ENCODE assay signal across 10 mouse cellular contexts in the genomic region with DNA sequence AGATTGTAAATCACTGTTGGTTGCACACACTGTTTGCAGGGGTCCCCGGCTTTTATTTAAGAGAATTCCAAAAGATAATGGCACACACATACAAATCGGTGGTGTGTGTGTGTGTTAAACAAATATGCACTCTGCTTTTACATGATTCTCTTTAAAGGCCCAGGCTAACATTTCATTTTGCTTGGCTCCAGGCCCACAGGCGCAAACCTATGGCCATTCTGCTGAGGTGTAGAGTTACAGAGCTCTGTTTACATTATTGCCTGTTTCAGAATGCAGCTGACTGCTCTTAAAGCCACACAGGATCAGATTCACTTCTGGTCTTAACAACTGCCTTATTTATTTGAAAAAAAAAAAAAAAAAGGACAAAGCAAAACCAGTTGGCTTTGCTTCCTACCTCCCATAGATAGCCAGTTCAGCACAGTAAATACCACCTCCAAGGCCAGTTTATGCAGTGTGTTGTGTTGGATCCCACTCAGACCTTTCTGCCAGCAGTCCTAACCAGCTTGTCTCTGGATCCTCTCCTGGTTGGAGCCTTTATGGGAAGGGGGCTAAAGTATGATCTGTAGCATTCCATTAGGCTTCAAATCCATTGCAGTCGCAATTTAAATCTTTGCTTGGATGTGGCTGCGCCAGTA.
DNase-seq lines count a peak whose midpoint lies in the region; ATAC-seq and TF ChIP-seq lines count a peak whose summit lies in the region.
"Had no signal": no experiment of that assay in that cellular context is flagged by ENCODE, and none has a peak within 500 bp of the region (broad histone marks: within the 10 kb centered on the region; RNA-seq: fewer than 3 reads in every experiment).

No protein-coding gene starts in this region.

- no peak overlapping the region for H3K4me2 ChIP-seq in forebrain, embryonic 14.5 days (ENCODE audit: low read length)
- H3K4me2 ChIP-seq in forebrain, embryonic 16.5 days (ENCODE audit: low read length): no peak overlapping the region
- H3K4me2 ChIP-seq in intestine, embryonic 16.5 days (ENCODE audit: low read depth, low read length): no peak overlapping the region
- peak overlapping the region; percentile 45 for H3K4me2 ChIP-seq in myocyte (ENCODE audit: low read depth)

- no peak overlapping the region for H3ac ChIP-seq in myocyte (ENCODE audit: control insufficient read depth, insufficient read length)

- H3K36me3 ChIP-seq in forebrain, embryonic 14.5 days (ENCODE audit: control insufficient read depth, insufficient read depth, low read length): peaks cover 5% of the 10 kb centered on the region; the same call in 1 of the 2 replicates
- H3K36me3 ChIP-seq in forebrain, embryonic 16.5 days (ENCODE audit: control insufficient read depth, insufficient read depth): peaks cover 3% of the 10 kb centered on the region; the same call in 1 of the 2 replicates
- no peaks in the 10 kb centered on the region for H3K36me3 ChIP-seq in intestine, embryonic 16.5 days (ENCODE audit: control insufficient read depth, insufficient read depth, low read length)
- H3K36me3 ChIP-seq in myocyte (ENCODE audit: control insufficient read depth, insufficient read depth): no peaks in the 10 kb centered on the region

- H3K4me1 ChIP-seq in forebrain, embryonic 14.5 days (ENCODE audit: control insufficient read depth, insufficient read depth, low read length): peaks cover 10% of the 10 kb centered on the region; the same call in 1 of the 2 replicates
- H3K4me1 ChIP-seq in forebrain, embryonic 16.5 days (replicated peaks; ENCODE audit: control insufficient read depth, insufficient read depth, low read length): peaks cover 38% of the 10 kb centered on the region
- no peaks in the 10 kb centered on the region for H3K4me1 ChIP-seq in lung, adult 2 months (ENCODE audit: control insufficient read depth, insufficient read depth, low read length)
- H3K4me1 ChIP-seq in intestine, embryonic 16.5 days (ENCODE audit: control insufficient read depth, insufficient read depth, low read length): peaks cover 11% of the 10 kb centered on the region

- no peak overlapping the region for H3K4me3 ChIP-seq in forebrain, embryonic 14.5 days (ENCODE audit: low read depth, low read length)
- no peak overlapping the region for H3K4me3 ChIP-seq in forebrain, embryonic 16.5 days (replicated peaks; ENCODE audit: low read length)
- H3K4me3 ChIP-seq in lung, adult 2 months (replicated peaks; ENCODE audit: extremely low read depth, low read depth, low read length): no peak overlapping the region
- no peak overlapping the region for H3K4me3 ChIP-seq in intestine, embryonic 16.5 days (ENCODE audit: low read length)
- no peak overlapping the region for H3K4me3 ChIP-seq in myocyte
- H3K4me3 ChIP-seq: erythroblast, embryonic 14.5 days; left cerebral cortex, adult 2 months had no signal

- TF ChIP-seq CTCF in lung, adult 2 months (IDR thresholded peaks at IDR 0.05; ENCODE audit: insufficient read depth, low read length): no peak

- no peak for DNase-seq in forebrain, embryonic 14.5 days (ENCODE audit: low spot score)
- DNase-seq in lung, adult 18-20 months: peak; percentile 14 to 51
- no peak for DNase-seq in lung, adult 2 months
- no peak for DNase-seq in left cerebral cortex, postnatal 25 days (ENCODE audit: low spot score in 2 of 2)
- DNase-seq in ovary, postnatal 10 days (ENCODE audit: low spot score): no peak

- ATAC-seq in forebrain, embryonic 14.5 days: no peak
- no peak for ATAC-seq in forebrain, embryonic 16.5 days
- peak; percentile 71 for ATAC-seq in intestine, embryonic 16.5 days

- no peak overlapping the region for H3K9ac ChIP-seq in forebrain, embryonic 14.5 days (ENCODE audit: low read length)
- H3K9ac ChIP-seq in forebrain, embryonic 16.5 days (replicated peaks; ENCODE audit: low read depth, low read length): no peak overlapping the region
- H3K9ac ChIP-seq in intestine, embryonic 16.5 days (ENCODE audit: low read depth, low read length): no peak overlapping the region

- no peaks in the 10 kb centered on the region for H3K79me2 ChIP-seq in myocyte (ENCODE audit: control insufficient read depth, insufficient read depth)

- WGBS in forebrain, embryonic 14.5 days: 66% methylated on average over 5 of the region's 5 CpGs
- 65% methylated on average over 5 of the region's 5 CpGs for WGBS in forebrain, embryonic 16.5 days
- 62% methylated on average over 5 of the region's 5 CpGs for WGBS in lung, adult 2 months
- 37% methylated on average over 5 of the region's 5 CpGs for WGBS in intestine, embryonic 16.5 days

- intact Hi-C loops in left cerebral cortex, postnatal 25 days (cut with DNase I): no loop called here

- peak overlapping the region; percentile 0; the same call in 1 of the 2 replicates for H3K27ac ChIP-seq in forebrain, embryonic 14.5 days (ENCODE audit: low read depth, low read length)
- no peak overlapping the region for H3K27ac ChIP-seq in forebrain, embryonic 16.5 days (ENCODE audit: low read length)
- H3K27ac ChIP-seq in intestine, embryonic 16.5 days (ENCODE audit: low read length): no peak overlapping the region
- H3K27ac ChIP-seq: left cerebral cortex, adult 2 months had no signal

- H3K9me3 ChIP-seq in forebrain, embryonic 14.5 days (replicated peaks; ENCODE audit: control insufficient read depth, low read length): no peaks in the 10 kb centered on the region
- H3K9me3 ChIP-seq in forebrain, embryonic 16.5 days (ENCODE audit: control insufficient read depth, low read length): no peaks in the 10 kb centered on the region
- H3K9me3 ChIP-seq in intestine, embryonic 16.5 days (ENCODE audit: control insufficient read depth, low read length): no peaks in the 10 kb centered on the region

- no peak for TF ChIP-seq POLR2A in lung, adult 2 months (IDR thresholded peaks at IDR 0.05; ENCODE audit: borderline replicate concordance, extremely low read depth, low read depth, low read length)
- TF ChIP-seq POLR2A in myocyte (IDR thresholded peaks at IDR 0.05; ENCODE audit: insufficient read length, low read depth): no peak

- no peaks in the 10 kb centered on the region for H3K27me3 ChIP-seq in forebrain, embryonic 14.5 days (replicated peaks; ENCODE audit: control insufficient read depth, insufficient read depth, low read length)
- H3K27me3 ChIP-seq in forebrain, embryonic 16.5 days (replicated peaks; ENCODE audit: control insufficient read depth, insufficient read depth, low read length): no peaks in the 10 kb centered on the region
- no peaks in the 10 kb centered on the region for H3K27me3 ChIP-seq in intestine, embryonic 16.5 days (replicated peaks; ENCODE audit: control insufficient read depth, insufficient read depth, low read length)
- no peaks in the 10 kb centered on the region for H3K27me3 ChIP-seq in myocyte (ENCODE audit: control insufficient read depth, insufficient read depth, insufficient read length)

TF ChIP-seq in myocyte, 11 proteins besides CTCF, POLR2A, EP300 and RAD21:
- TF ChIP-seq USF1 (IDR thresholded peaks at IDR 0.05; ENCODE audit: low read depth) (no peak), TCF12 (IDR thresholded peaks at IDR 0.05; ENCODE audit: insufficient read depth, poor library complexity, severe bottlenecking) (no peak), MYOD1 (IDR thresholded peaks at IDR 0.05; ENCODE audit: control insufficient read depth in 1 of 3, insufficient read length in 2 of 3, low read depth in 2 of 3) (no peak), MAX (IDR thresholded peaks at IDR 0.05; ENCODE audit: low read depth) (no peak), POLR2AphosphoS2 (IDR thresholded peaks at IDR 0.05; ENCODE audit: insufficient read length, low read depth) (no peak), REST (IDR thresholded peaks at IDR 0.05; ENCODE audit: insufficient read depth, insufficient read length) (no peak), CEBPB (IDR thresholded peaks at IDR 0.05; ENCODE audit: insufficient read depth, poor library complexity, severe bottlenecking) (no peak), E2F4 (IDR thresholded peaks at IDR 0.05; ENCODE audit: insufficient read depth) (no peak), TCF3 (IDR thresholded peaks at IDR 0.05; ENCODE audit: insufficient read length, low read depth) (no peak), SRF (IDR thresholded peaks at IDR 0.05; ENCODE audit: control insufficient read depth, insufficient read length, low read depth) (no peak), MYOG (IDR thresholded peaks at IDR 0.05; ENCODE audit: control insufficient read depth in 1 of 3, insufficient read depth in 1 of 3, insufficient read length in 2 of 3, low read depth in 2 of 3) (no peak)
TF ChIP-seq in myocyte: peak in this region for 0.

Comparison
In these comparisons a context has a peak if more than half of its experiments do, and no peak if none do; other contexts are left out.
1. DNase-seq: peak in lung, adult 18-20 months (2 of 2); none in forebrain, embryonic 14.5 days (single experiment), lung, adult 2 months (single experiment), left cerebral cortex, postnatal 25 days (0 of 2) and ovary, postnatal 10 days (single experiment).